Mouse (Mus musculus) brain, embryonic 14.5 days (tissue): ENCODE results near the gene Ccnj.

Experiments
- CTCF ChIP-seq: fragments of 200-500 bp; IDR thresholded peaks from 2 replicates; pipeline ENCODE4 v1.5.1; 2012; ENCODE audit warnings: inconsistent platforms, mild to moderate bottlenecking, moderate library complexity, borderline replicate concordance; ENCODE audit not compliant: insufficient read depth, insufficient read length; ENCODE audit errors: extremely low read depth
- POLR2A ChIP-seq: fragments of 200-500 bp; IDR thresholded peaks from 2 replicates; pipeline ENCODE4 v1.6.1; 2012; ENCODE audit warnings: mild to moderate bottlenecking, inconsistent platforms, borderline replicate concordance; ENCODE audit not compliant: poor library complexity, insufficient read depth, insufficient read length, severe bottlenecking; ENCODE audit errors: extremely low read depth

- no peak for TF ChIP-seq POLR2A
- no peak for TF ChIP-seq CTCF
Observed at GRCm38 (mm10) chr19:40788715-40789084, 42.4 kb upstream of the Ccnj start.
